Mouse (Mus musculus) thymus, adult 18-20 months (tissue): ENCODE results near the gene Tenm2.

Source experiments
- DNase-seq, 2 experiments: peaks; one replicate each; pipeline ENCODE4 v3.0.0; 2022; ENCODE audit warnings: mixed read lengths in 2 of 2

Gene Tenm2

GRCm38 (mm10) chr11:36168921-36169537 is 1066.7 kb downstream of the Tenm2 start:
- no peak for DNase-seq

- no peak for DNase-seq
Measured at GRCm38 (mm10) chr11:36167766-36168318, 1067.9 kb downstream of the Tenm2 start.

- DNase-seq, result no peak
Measured at GRCm38 (mm10) chr11:36163580-36163979, 1072.2 kb downstream of the Tenm2 start.

- DNase-seq, result no peak
Measured at GRCm38 (mm10) chr11:36161765-36162321, 1073.9 kb downstream of the Tenm2 start.

GRCm38 (mm10) chr11:36153450-36153849 is 1082.3 kb downstream of the Tenm2 start:
- no peak for DNase-seq

- DNase-seq, result no peak
Measured at GRCm38 (mm10) chr11:36153011-36153410, 1082.8 kb downstream of the Tenm2 start.

GRCm38 (mm10) chr11:36152226-36152625 is 1083.5 kb downstream of the Tenm2 start:
- no peak for DNase-seq

- no peak for DNase-seq
Measured at GRCm38 (mm10) chr11:36149092-36149491, 1086.7 kb downstream of the Tenm2 start.

- no peak for DNase-seq
Measured at GRCm38 (mm10) chr11:36145057-36145456, 1090.7 kb downstream of the Tenm2 start.

- no peak for DNase-seq
Measured at GRCm38 (mm10) chr11:36140411-36140810, 1095.4 kb downstream of the Tenm2 start.

GRCm38 (mm10) chr11:36139521-36139920 is 1096.2 kb downstream of the Tenm2 start:
- DNase-seq, result no peak

- DNase-seq, result no peak
Measured at GRCm38 (mm10) chr11:36137840-36138239, 1097.9 kb downstream of the Tenm2 start.

GRCm38 (mm10) chr11:36137276-36137675 is 1098.5 kb downstream of the Tenm2 start:
- no peak for DNase-seq

- no peak for DNase-seq
Measured at GRCm38 (mm10) chr11:36134645-36135044, 1101.1 kb downstream of the Tenm2 start.

GRCm38 (mm10) chr11:36123275-36123674 is 1112.5 kb downstream of the Tenm2 start:
- no peak for DNase-seq

GRCm38 (mm10) chr11:36121410-36121929 is 1114.3 kb downstream of the Tenm2 start:
- DNase-seq, result no peak

GRCm38 (mm10) chr11:36120591-36121409 is 1115.0 kb downstream of the Tenm2 start:
- DNase-seq, result no peak

- DNase-seq, result no peak
Measured at GRCm38 (mm10) chr11:36113326-36113725, 1122.4 kb downstream of the Tenm2 start.

- DNase-seq, result no peak
Measured at GRCm38 (mm10) chr11:36108970-36109731, 1126.6 kb downstream of the Tenm2 start.

- DNase-seq, result no peak
Measured at GRCm38 (mm10) chr11:36107840-36108239, 1127.9 kb downstream of the Tenm2 start.

- no peak for DNase-seq
Measured at GRCm38 (mm10) chr11:36106639-36107038, 1129.1 kb downstream of the Tenm2 start.

GRCm38 (mm10) chr11:36103556-36103955 is 1132.2 kb downstream of the Tenm2 start:
- no peak for DNase-seq

GRCm38 (mm10) chr11:36096219-36096618 is 1139.5 kb downstream of the Tenm2 start:
- no peak for DNase-seq
